Mouse (Mus musculus) monocyte, adult 5-6 weeks (primary cell): ENCODE measurements around the gene Irgm1. TPM values are rescaled to one million over a fixed set of nuclear protein-coding genes. Genes with fewer than 3 reads are reported as not detected.
"Not testable (repeated sequence)": the region's sequence is repeated elsewhere in the genome, so short reads cannot be mapped to it uniquely, and the experiment has no call there.

ENCODE experiments used
- ATAC-seq: fragments of 153-309, 156-312 bp; replicated peaks from 2 replicates; pipeline ENCODE4 v1.8.0; 2017; ENCODE audit warnings: mild to moderate bottlenecking; ENCODE audit not compliant: low TSS enrichment, insufficient number of reproducible peaks, severe bottlenecking, poor library complexity, low FRiP score
- total RNA-seq: library from RNA; stranded (forward); fragments of 200-1000, 200-491, 200-594 nt; gene quantifications from 3 replicates; pipeline ENCODE4 v1.2.3, GENCODE M21; 2017

The Irgm1 gene
- total RNA-seq: 36.6 to 51.0 TPM (median 48.9 TPM) in 3 replicates

- peak; percentile 32 for ATAC-seq
These were observed at the start of gene Irgm1 for GRCm38 (mm10) chr11:48871201-48871772. Gene Irgm1, minus strand, starts transcription at chr11:48871683.

DNA sequence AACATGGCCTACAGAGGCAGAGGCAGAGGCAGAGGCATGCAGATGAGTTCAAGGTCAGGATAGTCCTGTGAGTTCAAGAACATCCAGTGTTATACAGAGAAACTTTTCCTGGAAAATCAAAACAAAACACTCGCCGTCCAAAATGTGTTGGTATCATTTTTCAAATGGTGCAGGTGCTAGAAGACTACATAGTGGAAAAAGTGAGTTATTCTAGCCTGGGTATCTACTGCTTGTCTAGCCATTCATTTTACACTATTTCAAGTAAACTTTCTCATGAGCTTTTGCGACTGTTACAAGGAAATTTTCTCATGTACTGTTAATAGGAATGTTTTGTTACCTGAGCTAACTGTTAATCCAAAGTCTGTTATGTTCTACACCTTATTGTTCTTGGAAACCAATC is 46.9 kb upstream of the Irgm1 start:
- no peak for ATAC-seq

DNA sequence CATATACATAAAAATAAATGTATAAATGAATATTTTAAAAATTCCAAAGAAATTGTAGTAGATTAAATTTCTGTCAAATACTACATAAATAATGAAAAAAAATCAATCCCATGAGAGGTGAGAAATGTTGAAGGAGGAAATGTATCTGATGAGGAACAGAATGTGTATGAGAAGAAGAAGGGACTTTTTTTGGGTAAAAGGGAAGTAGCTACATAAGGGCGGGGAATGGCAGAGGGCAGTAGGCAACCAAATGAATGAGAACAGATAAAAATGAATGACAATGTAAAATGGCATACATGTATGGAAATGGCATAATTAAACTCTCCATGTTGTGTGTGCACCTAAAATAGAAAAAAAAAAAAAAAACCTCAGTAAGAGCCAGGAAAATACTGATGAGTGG is 42.1 kb upstream of the Irgm1 start:
- ATAC-seq: 0 out of 2 replicates have a peak, but pooled peaks have one; percentile 66

GRCm38 (mm10) chr11:48908459-48908858 is 37.0 kb upstream of the Irgm1 start:
- ATAC-seq: no peak

GRCm38 (mm10) chr11:48902021-48902420 is 30.5 kb upstream of the Irgm1 start, which contains the start of gene Gm5431:
Gene Gm5431, minus strand, starts transcription at chr11:48902214.
- ATAC-seq: peak; percentile 56

- ATAC-seq: peak; percentile 14; the same call in 1 of the 2 replicates
These were observed 30.1 kb upstream of the Irgm1 start for GRCm38 (mm10) chr11:48901567-48901930.

- peak; percentile 85 for ATAC-seq
These were observed 29.4 kb upstream of the Irgm1 start for GRCm38 (mm10) chr11:48900654-48901566.

GRCm38 (mm10) chr11:48898812-48899431 is 27.4 kb upstream of the Irgm1 start:
- ATAC-seq: no peak

- no peak for ATAC-seq
These were observed 5.2 kb upstream of the Irgm1 start for GRCm38 (mm10) chr11:48876680-48877079.

DNA sequence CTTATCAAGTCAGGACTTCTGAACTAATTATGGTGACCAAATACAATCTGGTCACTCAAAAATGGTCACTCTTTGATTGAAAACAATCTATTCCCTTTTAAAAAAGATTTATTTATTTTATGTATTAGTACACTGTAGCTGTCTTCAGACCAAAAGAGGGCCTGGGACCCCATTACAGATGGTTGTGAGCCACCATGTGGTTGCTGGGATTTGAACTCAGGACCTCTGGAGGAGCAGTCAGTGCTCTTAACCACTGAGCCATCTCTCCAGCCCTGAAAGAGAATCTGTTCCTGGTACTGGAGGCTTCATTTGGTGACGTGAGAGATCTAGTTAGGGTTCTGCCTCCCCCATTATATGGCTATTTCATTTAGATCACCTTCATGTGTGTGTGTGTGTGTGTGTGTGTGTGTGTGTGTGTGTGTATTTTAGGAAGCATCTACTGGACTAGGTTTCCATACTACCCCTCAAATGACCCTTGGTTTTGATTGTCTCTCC is 3.9 kb upstream of the Irgm1 start:
- ATAC-seq: not testable (repeated sequence)

DNA sequence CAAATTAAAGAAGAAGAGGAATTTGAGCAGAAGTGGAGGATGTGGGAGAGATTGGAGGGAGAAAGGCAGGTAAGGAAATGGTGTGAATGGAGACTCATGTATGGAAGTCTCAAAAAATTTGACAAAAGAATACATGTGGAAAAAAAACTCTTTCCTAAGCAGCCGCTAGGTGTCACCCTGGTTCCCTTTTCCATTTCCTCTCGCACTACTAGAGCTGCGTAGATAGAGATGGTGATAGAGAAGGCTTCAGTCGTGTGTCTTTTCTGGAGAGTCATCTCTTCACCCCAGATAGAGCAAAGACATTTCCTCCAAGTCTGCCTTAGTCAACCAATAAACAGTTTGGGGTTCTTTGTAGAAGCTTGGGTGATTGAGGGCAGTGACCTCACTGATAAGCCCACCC is 3.0 kb upstream of the Irgm1 start:
- peak; percentile 27; the same call in 1 of the 2 replicates for ATAC-seq

DNA sequence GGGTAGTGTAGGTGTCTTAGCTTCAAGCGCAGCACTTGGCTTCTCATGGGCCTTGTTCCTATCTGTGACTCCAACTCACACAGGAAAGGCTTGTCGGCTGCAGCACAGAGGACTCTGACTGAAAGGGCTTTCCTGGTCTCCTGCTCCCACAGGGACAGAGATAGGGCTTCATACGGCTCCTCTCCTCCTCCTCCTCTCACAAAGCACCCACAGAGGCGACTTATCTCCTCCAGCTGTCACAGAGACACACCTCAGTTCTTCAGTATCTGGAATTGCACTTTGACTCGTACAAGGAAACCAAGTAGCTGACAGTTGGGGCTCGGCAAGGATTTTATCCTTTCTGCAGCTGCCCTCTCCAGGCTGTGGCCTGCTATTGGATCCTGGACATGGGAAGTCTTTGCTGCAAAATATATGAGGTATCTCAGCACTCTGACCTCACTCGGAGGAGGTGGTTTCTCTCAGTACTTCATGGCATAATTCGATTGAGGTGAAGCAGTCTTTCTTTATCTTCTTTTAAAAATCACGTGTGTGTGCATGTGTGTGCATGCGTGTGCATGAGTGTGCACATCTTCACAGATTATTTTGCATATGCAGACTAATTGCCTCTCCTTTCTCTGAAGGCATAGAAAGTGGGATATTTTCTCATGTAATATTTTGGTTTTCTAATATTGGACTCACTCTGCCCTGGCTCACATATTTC is 2.3 kb upstream of the Irgm1 start:
- ATAC-seq: no peak

DNA sequence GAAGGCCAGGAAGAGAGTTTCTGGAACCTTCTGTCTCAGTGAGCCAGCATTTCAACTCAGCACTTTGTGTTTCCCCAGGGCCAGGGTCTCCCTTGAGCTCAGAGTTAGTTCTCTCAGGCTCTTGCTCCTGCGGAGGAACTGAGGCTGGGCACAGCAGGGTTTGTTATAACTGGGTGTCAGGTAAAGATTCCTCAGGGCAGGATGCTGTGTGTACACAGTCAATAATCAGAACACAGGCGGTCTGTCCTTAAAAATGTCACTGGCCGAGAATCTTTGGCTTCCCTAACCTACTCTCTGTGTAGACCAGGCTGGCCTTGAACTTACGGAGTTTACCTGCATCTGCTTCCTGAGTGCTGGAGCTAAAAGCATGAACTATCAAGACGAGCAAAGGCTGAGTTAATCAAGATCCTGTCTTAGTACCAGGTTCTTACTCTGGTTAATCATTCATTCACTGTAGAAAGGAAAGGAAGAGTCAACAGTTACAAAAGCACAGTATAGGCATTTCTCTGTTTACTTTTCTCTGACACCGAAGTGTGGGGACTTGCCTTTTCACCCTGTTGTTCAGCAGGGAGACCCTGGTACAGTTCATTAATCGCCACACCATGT is 1.3 kb upstream of the Irgm1 start:
- ATAC-seq: no peak

DNA sequence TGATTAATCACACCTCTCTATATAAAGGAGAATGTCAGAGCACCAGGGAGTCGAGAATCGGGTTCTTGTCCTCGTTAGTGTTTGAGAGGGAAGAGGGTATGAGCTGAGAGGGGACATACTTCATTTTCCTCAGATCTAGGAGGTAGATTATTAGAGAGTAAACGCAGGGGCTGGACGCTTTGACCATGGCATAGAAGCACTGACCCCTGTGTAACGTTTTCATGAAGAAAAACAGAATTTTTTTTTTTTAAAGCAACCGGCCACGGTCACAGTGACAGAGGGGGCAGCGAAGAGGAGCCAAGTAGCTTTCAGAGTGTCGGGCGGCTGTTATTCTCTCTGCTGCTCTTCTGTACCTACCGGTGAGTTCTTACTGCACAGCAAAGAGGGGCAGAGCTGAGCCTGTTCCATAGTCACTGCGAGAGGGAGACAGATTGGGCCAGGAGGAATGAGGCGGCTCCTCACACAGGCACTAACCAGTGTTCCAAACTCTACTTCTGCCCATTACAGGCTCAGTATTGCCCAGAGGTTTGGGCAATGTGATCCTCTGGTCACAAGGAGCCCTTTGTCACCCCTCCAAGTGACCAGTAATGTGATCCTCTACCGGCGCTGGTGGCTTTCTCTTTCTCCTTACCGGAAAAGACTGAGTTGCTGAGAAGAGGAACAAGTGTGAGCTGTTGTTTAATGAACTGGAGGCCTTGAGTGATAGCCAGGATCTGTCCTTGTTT is 496 bp upstream of the Irgm1 start:
- peak; percentile 19 for ATAC-seq

GRCm38 (mm10) chr11:48870781-48871180 is 702 bp downstream of the Irgm1 start:
- ATAC-seq: no peak

DNA sequence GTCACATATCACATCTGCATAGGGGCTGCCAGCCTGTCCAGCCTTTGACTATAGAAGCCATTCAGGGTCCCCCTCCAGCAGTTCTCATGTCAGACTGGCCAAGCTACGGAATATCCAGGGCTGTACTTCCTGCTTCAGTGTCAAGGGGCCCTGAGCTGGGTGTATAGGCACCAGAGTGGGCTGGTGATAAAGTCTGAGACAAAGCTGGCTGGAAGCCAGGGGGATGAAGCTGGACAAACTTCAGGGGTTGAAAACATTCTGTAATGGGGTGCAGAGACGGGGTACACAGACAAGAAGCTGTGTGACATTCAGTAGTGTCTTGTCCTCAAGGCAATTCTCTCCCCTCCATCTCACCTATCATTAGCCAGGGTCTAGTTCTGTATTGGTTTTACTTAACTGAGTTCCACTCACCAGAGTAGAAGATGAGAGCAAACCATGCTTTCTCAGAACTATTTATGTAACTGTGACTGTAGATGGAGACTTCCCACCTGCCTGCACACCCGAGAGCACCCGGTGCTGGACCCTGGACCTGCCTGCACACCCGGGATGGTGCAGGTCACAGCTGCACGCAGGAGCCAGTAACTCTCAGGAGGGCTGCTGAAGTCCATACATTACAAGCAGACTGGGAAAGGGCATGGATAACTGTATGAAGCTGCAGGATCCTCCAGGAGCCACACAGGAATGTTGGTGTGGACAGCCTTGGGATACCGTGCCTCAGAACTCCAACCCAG is 1.9 kb downstream of the Irgm1 start:
- ATAC-seq: no peak

- no peak for ATAC-seq
These were observed 5.0 kb downstream of the Irgm1 start for GRCm38 (mm10) chr11:48866481-48866880.
